Mouse (Mus musculus): ENCODE results near the gene Pnma1.

DNA sequence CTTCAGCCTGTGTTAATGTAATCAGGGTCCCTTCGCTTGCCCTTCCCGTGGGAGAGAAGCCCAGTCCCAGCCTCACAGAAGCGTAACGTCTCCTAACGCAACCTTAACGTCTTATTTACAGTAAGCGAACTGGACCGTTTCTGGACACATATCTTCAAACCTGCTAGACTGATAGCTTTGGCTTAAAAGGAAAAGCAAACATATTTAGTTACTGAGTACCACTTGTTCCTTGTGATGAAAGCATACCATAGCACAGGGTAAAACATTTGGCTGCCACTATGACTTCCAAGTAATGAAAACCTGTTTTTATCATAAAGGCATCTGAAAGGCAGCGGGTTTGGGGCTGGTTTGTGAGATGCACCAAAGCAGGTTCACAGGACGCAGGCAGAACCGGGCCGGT lies 22.4 kb downstream of the Pnma1 start:
- TF ChIP-seq MEF2A (IDR thresholded peaks at IDR 0.05; ENCODE audit: borderline replicate concordance, low read depth, low read length) (no peak), MAX (IDR thresholded peaks at IDR 0.05; ENCODE audit: low read length) (no peak)

Measured in CH12.LX (cell line).